Mouse (Mus musculus): ENCODE results near the gene Epha8. TPM values are rescaled to one million over a fixed set of nuclear protein-coding genes. Genes with fewer than 3 reads are reported as not detected.

The Epha8 gene
- polyA plus RNA-seq, 1 experiment: 0.01 TPM

DNA sequence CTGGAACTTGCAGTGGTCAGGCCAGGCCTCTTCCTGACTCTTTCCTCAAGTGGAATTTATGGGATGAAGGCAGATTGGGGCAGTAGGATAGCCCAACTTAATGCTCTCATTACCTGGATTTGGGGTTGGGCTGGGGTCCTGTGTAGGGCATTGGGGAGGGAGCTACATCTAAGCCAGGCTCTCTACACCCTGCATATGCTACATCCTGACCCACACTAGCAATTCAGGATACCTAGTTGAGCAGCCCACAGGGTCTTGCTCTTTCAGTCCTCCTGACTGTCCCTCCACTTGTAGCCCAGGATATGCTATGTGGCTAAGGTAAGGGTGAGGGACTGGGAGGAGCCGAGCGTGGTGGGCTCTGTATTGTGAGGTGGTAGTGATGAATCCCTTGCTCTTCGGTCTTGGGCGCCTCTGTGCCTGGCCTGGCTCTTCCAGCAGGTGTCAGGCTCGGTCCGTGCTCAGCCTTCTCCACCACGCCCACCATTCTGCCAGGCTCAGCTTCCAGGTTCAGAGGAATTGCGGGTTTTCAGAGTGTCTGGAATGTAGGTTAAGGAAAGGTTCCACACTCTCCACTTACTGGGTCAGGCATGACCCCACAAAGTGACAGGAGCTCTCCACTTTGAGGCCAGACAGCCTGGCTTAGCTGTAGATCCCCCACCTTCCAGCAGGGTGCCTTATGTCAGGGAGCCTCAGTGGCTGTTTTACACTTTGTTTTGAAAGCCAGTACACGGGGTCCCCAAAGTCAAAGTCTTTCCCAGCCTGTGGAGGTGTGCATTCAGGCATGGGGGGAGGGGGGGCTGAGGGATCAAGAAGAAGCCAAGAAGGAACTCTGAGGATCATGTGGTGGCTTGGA, 62.7 kb downstream of the Epha8 start:
- Histone ChIP-seq H3ac (ENCODE audit: control insufficient read depth, insufficient read length, low read depth) (no peak overlapping the region), H3K36me3 (ENCODE audit: control insufficient read depth, insufficient read depth) (no peaks in the 10 kb centered on the region), H3K79me3 (ENCODE audit: low read depth) (no peaks in the 10 kb centered on the region), H3K27me3 (ENCODE audit: control insufficient read depth, insufficient read depth, insufficient read length) (peaks cover 87% of the 10 kb centered on the region), H3K79me2 (ENCODE audit: control insufficient read depth, insufficient read depth) (no peaks in the 10 kb centered on the region), H3K4me3 (ENCODE audit: insufficient read depth, poor library complexity, severe bottlenecking) (no peak overlapping the region)
- TF ChIP-seq MYOD1 (IDR thresholded peaks at IDR 0.05; ENCODE audit: control insufficient read depth, insufficient read length, low read depth) (no peak), FOSL1 (IDR thresholded peaks at IDR 0.05; ENCODE audit: insufficient read depth, low read length, poor library complexity, severe bottlenecking) (no peak), MYOG (IDR thresholded peaks at IDR 0.05; ENCODE audit: control insufficient read depth, extremely low read depth, insufficient read length) (no peak), USF1 (IDR thresholded peaks at IDR 0.05; ENCODE audit: low read depth) (no peak), CTCF (IDR thresholded peaks at IDR 0.05; ENCODE audit: control insufficient read depth, insufficient read depth, insufficient read length) (no peak)

DNA sequence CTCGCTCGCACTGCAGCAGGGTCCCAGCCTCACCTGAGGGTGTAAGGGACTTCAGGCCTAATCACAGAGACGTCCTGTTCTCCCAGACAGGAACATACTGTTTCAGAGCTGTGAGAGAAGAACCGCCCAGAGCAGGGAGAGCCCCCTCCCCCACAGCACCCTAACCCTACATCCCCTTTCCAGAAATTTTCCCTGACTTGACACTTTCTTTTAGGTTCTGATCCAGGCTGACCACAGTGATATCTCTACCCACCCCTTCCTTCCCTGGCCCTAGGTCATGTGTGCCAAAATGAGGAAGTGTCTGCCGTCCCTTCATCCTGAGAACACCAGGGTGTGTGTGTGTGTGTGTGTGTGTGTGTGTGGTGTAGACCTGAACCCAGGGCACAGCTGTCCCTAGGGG, 63.8 kb downstream of the Epha8 start, which contains the start of gene C1qc:
C1qc (minus strand) TSS at position 255 of the 400 bp plus-strand sequence.
- Histone ChIP-seq H3K36me3 (ENCODE audit: control insufficient read depth, insufficient read depth) (no peaks in the 10 kb centered on the region), H3K27me3 (ENCODE audit: control insufficient read depth, insufficient read depth, insufficient read length) (peaks cover 86% of the 10 kb centered on the region), H3K4me3 (ENCODE audit: insufficient read depth, poor library complexity, severe bottlenecking) (no peak within 1 kb of the TSS), H3K79me3 (ENCODE audit: low read depth) (no peaks in the 10 kb centered on the region), H3ac (ENCODE audit: control insufficient read depth, insufficient read length, low read depth) (no peak within 1 kb of the TSS), H3K79me2 (ENCODE audit: control insufficient read depth, insufficient read depth) (no peaks in the 10 kb centered on the region)
- TF ChIP-seq FOSL1 (IDR thresholded peaks at IDR 0.05; ENCODE audit: insufficient read depth, low read length, poor library complexity, severe bottlenecking) (no peak), CTCF (IDR thresholded peaks at IDR 0.05; ENCODE audit: control insufficient read depth, insufficient read depth, insufficient read length) (no peak), MYOD1 (IDR thresholded peaks at IDR 0.05; ENCODE audit: control insufficient read depth, insufficient read length, low read depth) (no peak), USF1 (IDR thresholded peaks at IDR 0.05; ENCODE audit: low read depth) (no peak), MAX (IDR thresholded peaks at IDR 0.05) (no peak), CEBPB (IDR thresholded peaks at IDR 0.05; ENCODE audit: low read depth) (no peak), MYOG (IDR thresholded peaks at IDR 0.05; ENCODE audit: control insufficient read depth, extremely low read depth, insufficient read length) (no peak)

DNA sequence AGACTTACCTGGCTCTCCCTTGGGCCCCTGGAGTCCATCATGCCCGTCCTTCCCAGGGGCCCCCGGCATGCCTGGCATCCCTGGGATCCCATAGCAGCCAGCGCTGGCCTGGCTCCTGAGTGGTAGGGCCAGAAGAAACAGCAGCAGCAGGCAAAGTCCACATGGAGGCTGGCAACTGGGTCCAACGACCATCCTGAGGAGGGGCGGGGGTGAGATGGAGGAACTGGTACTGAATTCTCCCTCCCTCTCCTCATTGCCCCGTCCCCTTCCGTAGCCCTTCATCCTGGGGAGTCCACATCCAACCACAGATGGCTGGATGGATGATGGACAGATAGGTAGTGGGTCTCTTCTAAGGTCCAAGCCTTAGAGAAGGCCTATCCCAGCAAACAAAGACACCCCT, 64.2 kb downstream of the Epha8 start:
- no peak for TF ChIP-seq CEBPB (IDR thresholded peaks at IDR 0.05; ENCODE audit: low read depth)
- no peak for TF ChIP-seq FOSL1 (IDR thresholded peaks at IDR 0.05; ENCODE audit: insufficient read depth, low read length, poor library complexity, severe bottlenecking)
- TF ChIP-seq MYOG (IDR thresholded peaks at IDR 0.05; ENCODE audit: control insufficient read depth, extremely low read depth, insufficient read length): no peak
- no peak for TF ChIP-seq USF1 (IDR thresholded peaks at IDR 0.05; ENCODE audit: low read depth)
- no peak for TF ChIP-seq MAX (IDR thresholded peaks at IDR 0.05)
- no peak for TF ChIP-seq CTCF (IDR thresholded peaks at IDR 0.05; ENCODE audit: control insufficient read depth, insufficient read depth, insufficient read length)
- no peak for TF ChIP-seq MYOD1 (IDR thresholded peaks at IDR 0.05; ENCODE audit: control insufficient read depth, insufficient read length, low read depth)
- H3K79me2 ChIP-seq (ENCODE audit: control insufficient read depth, insufficient read depth): no peaks in the 10 kb centered on the region
- H3ac ChIP-seq (ENCODE audit: control insufficient read depth, insufficient read length, low read depth): no peak overlapping the region
- H3K27me3 ChIP-seq (ENCODE audit: control insufficient read depth, insufficient read depth, insufficient read length): peaks cover 81% of the 10 kb centered on the region
- H3K79me3 ChIP-seq (ENCODE audit: low read depth): no peaks in the 10 kb centered on the region
- no peak overlapping the region for H3K4me3 ChIP-seq (ENCODE audit: insufficient read depth, poor library complexity, severe bottlenecking)
- no peaks in the 10 kb centered on the region for H3K36me3 ChIP-seq (ENCODE audit: control insufficient read depth, insufficient read depth)

DNA sequence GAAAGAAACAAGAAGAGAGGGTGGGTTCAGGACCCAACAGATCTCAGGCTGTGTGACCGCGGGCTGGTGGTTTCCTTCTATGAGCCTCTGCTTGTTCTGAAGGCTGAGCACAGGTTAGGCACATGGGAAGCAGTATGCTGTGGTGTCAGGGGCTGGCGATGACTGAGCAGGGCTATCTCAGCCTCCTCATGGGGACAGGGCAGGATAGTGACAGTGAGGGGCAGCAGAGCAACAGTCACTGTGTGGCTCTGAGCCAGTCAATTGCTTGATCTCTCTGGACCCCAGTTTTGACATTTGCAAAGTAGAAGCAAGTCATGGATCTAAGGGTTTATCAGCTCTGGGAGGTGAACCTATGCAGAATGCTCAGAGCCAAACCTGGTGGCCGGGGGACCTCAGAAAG, 65.5 kb downstream of the Epha8 start:
- no peak for TF ChIP-seq MYOG (IDR thresholded peaks at IDR 0.05; ENCODE audit: control insufficient read depth, extremely low read depth, insufficient read length)
- TF ChIP-seq USF1 (IDR thresholded peaks at IDR 0.05; ENCODE audit: low read depth): no peak
- TF ChIP-seq FOSL1 (IDR thresholded peaks at IDR 0.05; ENCODE audit: insufficient read depth, low read length, poor library complexity, severe bottlenecking): no peak
- no peak for TF ChIP-seq MAX (IDR thresholded peaks at IDR 0.05)
- TF ChIP-seq MYOD1 (IDR thresholded peaks at IDR 0.05; ENCODE audit: control insufficient read depth, insufficient read length, low read depth): no peak
- no peak for TF ChIP-seq CTCF (IDR thresholded peaks at IDR 0.05; ENCODE audit: control insufficient read depth, insufficient read depth, insufficient read length)
- TF ChIP-seq CEBPB (IDR thresholded peaks at IDR 0.05; ENCODE audit: low read depth): no peak
- Histone ChIP-seq H3K4me3 (ENCODE audit: insufficient read depth, poor library complexity, severe bottlenecking) (no peak overlapping the region), H3ac (ENCODE audit: control insufficient read depth, insufficient read length, low read depth) (no peak overlapping the region), H3K79me2 (ENCODE audit: control insufficient read depth, insufficient read depth) (no peaks in the 10 kb centered on the region), H3K36me3 (ENCODE audit: control insufficient read depth, insufficient read depth) (no peaks in the 10 kb centered on the region), H3K79me3 (ENCODE audit: low read depth) (no peaks in the 10 kb centered on the region), H3K27me3 (ENCODE audit: control insufficient read depth, insufficient read depth, insufficient read length) (peaks cover 78% of the 10 kb centered on the region)

DNA sequence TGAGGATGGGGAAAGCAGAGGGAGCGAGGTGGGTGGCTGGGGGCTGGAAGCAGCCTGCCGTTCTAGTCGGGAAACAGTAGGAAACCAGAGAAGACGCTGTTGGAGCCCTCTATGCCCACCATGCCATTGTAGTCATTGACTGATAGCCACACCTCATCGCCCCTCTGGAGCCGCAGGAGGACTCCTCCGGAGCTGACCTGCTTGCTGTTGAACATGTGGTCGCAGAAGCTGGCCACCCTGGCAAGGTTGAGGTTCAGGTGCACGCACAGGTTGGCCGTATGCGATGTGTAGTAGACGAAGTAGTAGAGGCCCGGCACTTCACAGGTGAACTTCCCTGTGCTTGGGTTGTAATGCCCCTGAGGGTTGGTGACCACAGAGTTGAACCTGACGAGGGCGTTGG, 66.6 kb downstream of the Epha8 start:
- H3K36me3 ChIP-seq (ENCODE audit: control insufficient read depth, insufficient read depth): no peaks in the 10 kb centered on the region
- H3K79me3 ChIP-seq (ENCODE audit: low read depth): no peaks in the 10 kb centered on the region
- no peaks in the 10 kb centered on the region for H3K79me2 ChIP-seq (ENCODE audit: control insufficient read depth, insufficient read depth)
- H3K27me3 ChIP-seq (ENCODE audit: control insufficient read depth, insufficient read depth, insufficient read length): peaks cover 78% of the 10 kb centered on the region
- TF ChIP-seq MYOG (IDR thresholded peaks at IDR 0.05; ENCODE audit: control insufficient read depth, extremely low read depth, insufficient read length) (no peak), CEBPB (IDR thresholded peaks at IDR 0.05; ENCODE audit: low read depth) (no peak), USF1 (IDR thresholded peaks at IDR 0.05; ENCODE audit: low read depth) (no peak)
- no peak overlapping the region for H3K4me3 ChIP-seq (ENCODE audit: insufficient read depth, poor library complexity, severe bottlenecking)
- no peak overlapping the region for H3ac ChIP-seq (ENCODE audit: control insufficient read depth, insufficient read length, low read depth)
